Comparison of ENCODE assay signal across 29 mouse cellular contexts in the genomic region with DNA sequence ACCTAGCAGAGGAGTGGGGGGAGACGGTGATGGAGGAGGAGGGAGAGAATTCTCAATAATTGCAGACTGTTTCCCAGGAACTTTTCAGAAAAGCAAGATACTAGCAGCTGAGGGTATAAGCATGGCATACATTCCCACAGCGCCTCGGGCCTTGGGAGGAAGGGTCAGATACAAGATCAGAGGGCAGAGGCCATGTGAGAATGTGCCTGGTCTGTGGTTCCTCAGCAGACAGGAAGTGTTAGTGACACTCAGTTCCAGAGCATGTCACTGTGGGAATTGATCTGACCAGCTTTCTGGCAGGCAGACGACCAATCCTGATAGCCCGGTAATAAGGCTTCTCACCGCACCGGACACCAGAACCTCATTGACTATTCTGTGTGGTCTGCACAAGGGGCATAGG.
DNase-seq lines count a peak whose midpoint lies in the region; ATAC-seq and TF ChIP-seq lines count a peak whose summit lies in the region.
"Had no signal": no experiment of that assay in that cellular context is flagged by ENCODE, and none has a peak within 500 bp of the region (broad histone marks: within the 10 kb centered on the region; RNA-seq: fewer than 3 reads in every experiment).

No protein-coding gene starts in this region.

- DNase-seq in gastrocnemius, adult 2 months: no peak
- no peak for DNase-seq in gastrocnemius, adult 8-10 months (ENCODE audit: low spot score in 2 of 2)
- DNase-seq in lung, adult 2 months: no peak
- peak; percentile 26 for DNase-seq in embryonic facial prominence, embryonic 10.5 days (ENCODE audit: low spot score)
- peak; percentile 57 for DNase-seq in lung, postnatal 36 days
- DNase-seq: adrenal gland, postnatal 14 days; cerebellum, adult 11-12 months; cerebellum, adult 9-11 months; gastrocnemius, postnatal 25 days; heart, postnatal 36 days; kidney, adult 8-10 months; kidney, postnatal 4 days; thymus, postnatal 4 days had no signal

- no peaks in the 10 kb centered on the region for H3K36me3 ChIP-seq in lung, embryonic 15.5 days
- H3K36me3 ChIP-seq in embryonic facial prominence, embryonic 10.5 days (replicated peaks): no peaks in the 10 kb centered on the region; the same call in 1 of the 2 replicates
- H3K36me3 ChIP-seq: embryonic facial prominence, embryonic 15.5 days; G1E; heart, embryonic 15.5 days; hindbrain, embryonic 12.5 days; liver, embryonic 12.5 days; midbrain, embryonic 10.5 days; neural tube, embryonic 13.5 days had no signal

- peaks cover 35% of the 10 kb centered on the region for H3K4me1 ChIP-seq in lung, embryonic 15.5 days
- H3K4me1 ChIP-seq in lung, adult 2 months (ENCODE audit: control insufficient read depth, insufficient read depth, low read length): peaks cover 10% of the 10 kb centered on the region
- peaks cover 46% of the 10 kb centered on the region for H3K4me1 ChIP-seq in embryonic facial prominence, embryonic 10.5 days

- H3K9ac ChIP-seq in lung, embryonic 15.5 days: no peak overlapping the region
- H3K9ac ChIP-seq: embryonic facial prominence, embryonic 15.5 days; forebrain, embryonic 13.5 days; heart, embryonic 15.5 days; hindbrain, embryonic 12.5 days; liver, embryonic 12.5 days; neural tube, embryonic 13.5 days had no signal

- H3K27ac ChIP-seq in gastrocnemius, adult 2 months: peak overlapping the region; percentile 54; the same call in 1 of the 2 replicates
- H3K27ac ChIP-seq in lung, embryonic 15.5 days: peak overlapping the region; percentile 49
- peak overlapping the region; percentile 19; the same call in 1 of the 2 replicates for H3K27ac ChIP-seq in embryonic facial prominence, embryonic 10.5 days (replicated peaks)
- H3K27ac ChIP-seq: embryonic facial prominence, embryonic 15.5 days; forebrain, embryonic 13.5 days; heart, embryonic 15.5 days; hindbrain, embryonic 12.5 days; kidney, postnatal 0 days; liver, embryonic 12.5 days; macrophage; midbrain, embryonic 10.5 days; neural tube, embryonic 13.5 days had no signal

- no peaks in the 10 kb centered on the region for H3K27me3 ChIP-seq in lung, embryonic 15.5 days
- H3K27me3 ChIP-seq in embryonic facial prominence, embryonic 10.5 days (replicated peaks; ENCODE audit: low read depth, poor library complexity, severe bottlenecking): peaks cover 54% of the 10 kb centered on the region
- H3K27me3 ChIP-seq: embryonic facial prominence, embryonic 15.5 days; heart, embryonic 15.5 days; hindbrain, embryonic 12.5 days; neural tube, embryonic 13.5 days; Patski had no signal

- WGBS in lung, embryonic 15.5 days: 64% methylated on average over 7 of the region's 7 CpGs
- 77% methylated on average over 7 of the region's 7 CpGs for WGBS in lung, adult 2 months
- 49% methylated on average over 7 of the region's 7 CpGs for WGBS in embryonic facial prominence, embryonic 10.5 days

- intact Hi-C loops in gastrocnemius, adult 2 months (cut with DNase I): no loop called here

- no peaks in the 10 kb centered on the region for H3K9me3 ChIP-seq in lung, embryonic 15.5 days
- no peaks in the 10 kb centered on the region for H3K9me3 ChIP-seq in embryonic facial prominence, embryonic 10.5 days
- H3K9me3 ChIP-seq: embryonic facial prominence, embryonic 15.5 days; forebrain, embryonic 13.5 days; G1E; heart, embryonic 15.5 days; hindbrain, embryonic 12.5 days; liver, embryonic 12.5 days; midbrain, embryonic 10.5 days; neural tube, embryonic 13.5 days had no signal

- ATAC-seq in lung, embryonic 15.5 days (ENCODE audit: borderline replicate concordance, extremely low read depth, low FRiP score, low TSS enrichment): no peak
- no peak for ATAC-seq in erythroid progenitor cell, adult 5-6 weeks (replicated peaks; ENCODE audit: low FRiP score, poor library complexity, severe bottlenecking)
- ATAC-seq: forebrain, embryonic 13.5 days; intestine, embryonic 16.5 days; liver, embryonic 12.5 days; midbrain, embryonic 16.5 days; Patski had no signal

- H3K4me2 ChIP-seq in lung, embryonic 15.5 days: no peak overlapping the region
- H3K4me2 ChIP-seq: embryonic facial prominence, embryonic 15.5 days; forebrain, embryonic 13.5 days; heart, embryonic 15.5 days; hindbrain, embryonic 12.5 days; liver, embryonic 12.5 days; neural tube, embryonic 13.5 days had no signal

- H3K4me3 ChIP-seq in gastrocnemius, adult 2 months: no peak overlapping the region
- H3K4me3 ChIP-seq in lung, embryonic 15.5 days: no peak overlapping the region
- H3K4me3 ChIP-seq in lung, adult 2 months (replicated peaks; ENCODE audit: extremely low read depth, low read depth, low read length): no peak overlapping the region
- no peak overlapping the region for H3K4me3 ChIP-seq in embryonic facial prominence, embryonic 10.5 days
- H3K4me3 ChIP-seq: embryonic facial prominence, embryonic 15.5 days; forebrain, embryonic 13.5 days; heart, embryonic 15.5 days; hindbrain, embryonic 12.5 days; liver, embryonic 12.5 days; midbrain, embryonic 10.5 days; myocyte; neural tube, embryonic 13.5 days had no signal

- no peak for TF ChIP-seq POLR2A in lung, adult 2 months (IDR thresholded peaks at IDR 0.05; ENCODE audit: borderline replicate concordance, extremely low read depth, low read depth, low read length)

- no peak for TF ChIP-seq CTCF in gastrocnemius, adult 2 months (IDR thresholded peaks at IDR 0.05)
- no peak for TF ChIP-seq CTCF in lung, adult 2 months (IDR thresholded peaks at IDR 0.05; ENCODE audit: insufficient read depth, low read length)

Comparison
In these comparisons a context has a peak if more than half of its experiments do, and no peak if none do; other contexts are left out.
1. DNase-seq: peak in embryonic facial prominence, embryonic 10.5 days (single experiment) and lung, postnatal 36 days (single experiment); none in gastrocnemius, adult 2 months (single experiment), gastrocnemius, adult 8-10 months (0 of 2) and lung, adult 2 months (single experiment).
2. Peak in every context shown above with its lines, with median percentiles within 50 percentile points of each other: H3K27ac ChIP-seq.